Mouse (Mus musculus): ENCODE data around the gene Gpr85. TPM values are rescaled to one million over a fixed set of nuclear protein-coding genes. Genes with fewer than 3 reads are reported as not detected.
A peak's percentile ranks its signal among the peaks of the same experiment; 100 is the strongest.
"Not testable (repeated sequence)": the region's sequence is repeated elsewhere in the genome, so short reads cannot be mapped to it uniquely, and the experiment has no call there.

Gpr85 gene
- polyA plus RNA-seq, 1 experiment, result 5.6 TPM

DNA sequence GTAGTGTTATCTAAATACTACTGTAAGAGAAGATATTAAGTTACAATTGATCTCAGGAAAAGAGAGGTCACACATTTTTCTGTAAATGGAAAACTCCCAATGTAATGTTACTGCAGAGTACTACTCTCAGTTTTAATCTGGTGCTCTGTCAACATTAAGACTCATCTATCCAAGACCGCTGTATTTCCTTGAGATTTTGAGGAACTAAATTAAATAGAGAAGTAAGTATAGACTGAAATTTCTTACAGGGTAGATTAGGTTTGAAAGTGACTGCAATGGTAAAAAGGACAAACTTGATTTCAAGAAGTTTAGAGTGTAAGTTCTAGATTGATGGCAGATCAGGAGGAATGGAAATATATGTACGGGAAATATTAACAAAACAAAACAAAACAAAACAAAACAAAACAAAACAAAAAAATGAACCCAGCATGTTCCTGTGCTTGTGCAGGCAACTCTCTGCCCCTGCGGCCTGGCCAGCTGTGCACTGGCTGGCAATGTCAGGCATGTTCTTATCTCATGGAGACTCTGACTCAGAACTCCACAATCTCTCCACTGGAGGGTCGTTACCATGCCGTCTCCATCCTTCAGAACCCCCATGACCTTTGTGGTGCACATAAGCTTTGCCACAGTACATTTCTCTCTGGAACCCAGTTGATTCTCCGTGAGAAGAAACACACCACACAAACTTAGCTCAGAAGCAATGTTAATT is 20.3 kb upstream of the Gpr85 start:
- Histone ChIP-seq H3K4me1 (ENCODE audit: control insufficient read depth, insufficient read depth, low read length) (no peaks in the 10 kb centered on the region), H3K27ac (ENCODE audit: insufficient read depth, low read length) (no peak overlapping the region), H3K4me3 (ENCODE audit: insufficient read depth, low read length) (no peak overlapping the region)
- TF ChIP-seq POLR2A (IDR thresholded peaks at IDR 0.05; ENCODE audit: low read depth, low read length) (no peak), CTCF (IDR thresholded peaks at IDR 0.05; ENCODE audit: borderline replicate concordance, insufficient read depth, low read length) (no peak)

DNA sequence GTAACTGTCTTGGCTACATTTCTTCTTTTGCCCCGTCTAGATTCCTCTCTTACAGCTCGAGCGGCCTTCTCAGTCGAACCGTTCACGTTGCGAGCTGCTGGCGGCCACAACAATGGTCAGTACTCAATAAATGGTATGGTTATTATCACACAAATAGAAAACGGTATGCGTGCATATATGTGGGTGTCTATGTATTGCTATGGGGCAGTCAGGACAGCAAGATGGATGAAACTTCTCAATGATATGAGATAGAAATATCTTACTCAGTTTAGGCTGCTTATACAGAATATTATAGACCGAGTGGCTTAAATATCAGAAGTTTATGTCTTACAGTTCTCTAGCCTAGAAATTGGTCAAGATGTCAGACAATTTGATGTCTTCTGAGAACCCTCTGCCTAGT is 14.5 kb upstream of the Gpr85 start:
- no peaks in the 10 kb centered on the region for H3K4me1 ChIP-seq (ENCODE audit: control insufficient read depth, insufficient read depth, low read length)
- no peak for TF ChIP-seq CTCF (IDR thresholded peaks at IDR 0.05; ENCODE audit: borderline replicate concordance, insufficient read depth, low read length)
- no peak for TF ChIP-seq POLR2A (IDR thresholded peaks at IDR 0.05; ENCODE audit: low read depth, low read length)
- H3K4me3 ChIP-seq (ENCODE audit: insufficient read depth, low read length), result no peak overlapping the region
- H3K27ac ChIP-seq (ENCODE audit: insufficient read depth, low read length), result no peak overlapping the region

GRCm38 (mm10) chr6:13853244-13853643 is 13.5 kb upstream of the Gpr85 start:
- no peak overlapping the region for H3K27ac ChIP-seq (ENCODE audit: insufficient read depth, low read length)
- TF ChIP-seq POLR2A (IDR thresholded peaks at IDR 0.05; ENCODE audit: low read depth, low read length), result no peak
- TF ChIP-seq CTCF (IDR thresholded peaks at IDR 0.05; ENCODE audit: borderline replicate concordance, insufficient read depth, low read length), result no peak

DNA sequence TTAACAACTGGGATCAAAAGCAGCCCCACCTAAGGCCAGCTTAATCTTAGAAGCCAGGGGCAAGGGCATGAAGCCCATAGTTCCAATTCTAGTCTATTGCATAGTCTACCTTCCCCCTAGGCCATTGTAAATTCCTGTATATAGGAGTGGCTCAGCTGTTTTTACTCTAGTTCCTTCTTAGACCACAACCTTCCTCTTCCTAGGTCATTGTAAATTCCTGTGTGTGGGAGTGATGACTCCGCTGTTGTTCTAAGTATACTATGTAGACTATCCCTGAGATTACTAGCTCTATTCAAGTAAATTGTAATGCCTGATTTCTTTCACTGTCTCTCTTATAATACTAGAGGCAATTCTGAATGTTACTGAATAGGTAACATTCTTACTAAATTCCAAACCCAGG is 6.3 kb upstream of the Gpr85 start:
- not testable (repeated sequence) for H3K4me1 ChIP-seq (ENCODE audit: control insufficient read depth, insufficient read depth, low read length); H3K4me3 ChIP-seq (ENCODE audit: insufficient read depth, low read length); H3K27ac ChIP-seq (ENCODE audit: insufficient read depth, low read length)

More at GRCm38 (mm10) chr6:13853244-13853643, 13.5 kb upstream of the Gpr85 start:
- no peak overlapping the region for H3K4me3 ChIP-seq (ENCODE audit: insufficient read depth, low read length)
- H3K4me1 ChIP-seq (ENCODE audit: control insufficient read depth, insufficient read depth, low read length), result no peaks in the 10 kb centered on the region

DNA sequence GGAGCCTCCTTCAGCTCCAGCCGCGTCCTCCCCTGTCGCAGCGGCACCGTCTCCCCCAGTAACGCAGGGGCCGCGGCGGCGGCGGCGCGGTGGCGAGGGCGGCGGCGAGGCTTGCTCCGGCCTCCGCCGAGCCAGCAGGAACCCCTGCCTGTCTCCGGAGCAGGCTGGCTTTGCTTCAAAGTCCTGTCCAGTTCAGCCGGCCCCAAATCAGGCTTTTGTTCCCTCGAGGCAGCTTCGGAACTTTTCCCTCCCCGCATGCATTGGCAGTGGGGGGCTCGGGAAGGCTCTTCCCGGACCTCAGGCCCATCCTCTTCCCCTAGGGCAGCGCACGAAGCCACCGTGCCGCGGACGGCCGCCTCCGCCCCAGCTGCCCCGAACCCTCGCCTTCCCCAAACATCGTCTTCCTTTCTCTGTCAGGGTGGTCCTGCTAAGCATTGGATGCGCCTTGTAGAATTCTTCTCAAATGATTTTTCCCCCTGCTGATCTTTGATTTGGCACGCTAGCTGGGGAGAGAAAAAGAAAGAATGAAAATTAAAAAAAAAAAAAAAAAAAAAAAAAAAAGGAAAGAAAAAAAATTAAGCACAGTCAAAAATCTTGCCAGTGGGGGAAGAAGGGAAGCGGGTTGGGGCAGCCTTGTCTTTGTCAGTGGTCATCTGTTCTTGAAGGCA is 931 bp downstream of the Gpr85 start:
- Histone ChIP-seq H3K4me3 (ENCODE audit: insufficient read depth, low read length) (peak overlapping the region; percentile 89), H3K27ac (ENCODE audit: insufficient read depth, low read length) (peak overlapping the region; percentile 77), H3K4me1 (ENCODE audit: control insufficient read depth, insufficient read depth, low read length) (peaks cover 2% of the 10 kb centered on the region)
- peak; percentile 71 for TF ChIP-seq POLR2A (IDR thresholded peaks at IDR 0.05; ENCODE audit: low read depth, low read length)
- TF ChIP-seq CTCF (IDR thresholded peaks at IDR 0.05; ENCODE audit: borderline replicate concordance, insufficient read depth, low read length), result no peak

DNA sequence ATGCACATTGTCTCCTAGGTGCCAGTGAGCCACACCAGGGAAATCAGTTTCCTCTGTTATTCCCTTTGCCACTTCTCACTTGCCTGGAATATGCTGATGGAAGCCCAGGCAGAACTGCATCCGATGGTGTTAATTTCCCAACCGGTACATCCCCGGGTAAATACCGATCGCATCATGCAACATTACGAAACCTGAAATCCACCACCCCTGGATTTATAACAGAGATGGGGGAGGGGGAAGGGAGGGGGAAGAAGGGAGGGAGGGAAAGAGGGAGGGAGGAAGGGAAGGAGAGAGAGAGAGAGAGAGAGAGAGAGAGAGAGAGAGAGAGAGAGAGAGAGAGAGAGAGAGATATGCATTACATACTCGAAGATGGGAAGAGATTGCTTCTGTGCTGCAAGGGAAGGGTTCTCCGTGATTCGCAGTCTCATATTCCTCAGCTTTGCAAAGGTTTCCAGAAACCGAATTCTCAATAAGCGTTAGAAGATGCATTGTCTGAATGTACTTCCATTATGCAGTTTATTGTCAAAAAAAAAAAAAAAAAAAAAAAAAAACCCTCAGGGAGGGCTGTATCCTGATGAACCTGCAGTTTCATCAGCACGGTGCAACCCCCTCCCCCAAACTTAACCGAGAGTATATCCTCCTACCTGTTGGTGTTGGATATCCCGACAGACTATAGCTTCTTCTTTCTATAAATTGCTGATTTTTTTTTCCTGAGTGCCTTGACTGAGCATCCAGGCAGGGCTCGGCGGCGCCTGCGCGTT is 1.6 kb downstream of the Gpr85 start:
- peaks cover 2% of the 10 kb centered on the region for H3K4me1 ChIP-seq (ENCODE audit: control insufficient read depth, insufficient read depth, low read length)
- no peak overlapping the region for H3K27ac ChIP-seq (ENCODE audit: insufficient read depth, low read length)
- TF ChIP-seq POLR2A (IDR thresholded peaks at IDR 0.05; ENCODE audit: low read depth, low read length), result no peak
- no peak for TF ChIP-seq CTCF (IDR thresholded peaks at IDR 0.05; ENCODE audit: borderline replicate concordance, insufficient read depth, low read length)
- peak overlapping the region; percentile 89 for H3K4me3 ChIP-seq (ENCODE audit: insufficient read depth, low read length)

- Histone ChIP-seq H3K4me3 (ENCODE audit: insufficient read depth, low read length) (no peak overlapping the region), H3K4me1 (ENCODE audit: control insufficient read depth, insufficient read depth, low read length) (peaks cover 2% of the 10 kb centered on the region), H3K27ac (ENCODE audit: insufficient read depth, low read length) (no peak overlapping the region)
- TF ChIP-seq POLR2A (IDR thresholded peaks at IDR 0.05; ENCODE audit: low read depth, low read length) (no peak), CTCF (IDR thresholded peaks at IDR 0.05; ENCODE audit: borderline replicate concordance, insufficient read depth, low read length) (no peak)
Measured at GRCm38 (mm10) chr6:13836967-13837570, 2.7 kb downstream of the Gpr85 start.

GRCm38 (mm10) chr6:13835720-13836665 is 3.7 kb downstream of the Gpr85 start:
- Histone ChIP-seq H3K4me3 (ENCODE audit: insufficient read depth, low read length) (no peak overlapping the region), H3K27ac (ENCODE audit: insufficient read depth, low read length) (no peak overlapping the region), H3K4me1 (ENCODE audit: control insufficient read depth, insufficient read depth, low read length) (peaks cover 2% of the 10 kb centered on the region)
- no peak for TF ChIP-seq POLR2A (IDR thresholded peaks at IDR 0.05; ENCODE audit: low read depth, low read length)
- TF ChIP-seq CTCF (IDR thresholded peaks at IDR 0.05; ENCODE audit: borderline replicate concordance, insufficient read depth, low read length), result no peak

GRCm38 (mm10) chr6:13832770-13833169 is 7.0 kb downstream of the Gpr85 start:
- TF ChIP-seq CTCF (IDR thresholded peaks at IDR 0.05; ENCODE audit: borderline replicate concordance, insufficient read depth, low read length) (no peak), POLR2A (IDR thresholded peaks at IDR 0.05; ENCODE audit: low read depth, low read length) (no peak)
- Histone ChIP-seq H3K27ac (ENCODE audit: insufficient read depth, low read length) (no peak overlapping the region), H3K4me1 (ENCODE audit: control insufficient read depth, insufficient read depth, low read length) (no peaks in the 10 kb centered on the region), H3K4me3 (ENCODE audit: insufficient read depth, low read length) (no peak overlapping the region)

Measured in embryonic fibroblast, embryonic 13.5 days (primary cell).